Mouse (Mus musculus) c-Kit-positive CD71-negative TER-119-negative erythroid progenitor cells, embryonic 14.5 days (primary cell): ENCODE data around the gene Nfkb2.
A peak's percentile ranks its signal among the peaks of the same experiment; 100 is the strongest.

Source experiments
- DNase-seq: peaks from one replicate; pipeline ENCODE4 v3.0.0-alpha.2; 2013; ENCODE audit warnings: low read depth

Gene Nfkb2

GRCm38 (mm10) chr19:46308706-46309435 lies 4.8 kb downstream of the Nfkb2 start:
- DNase-seq: peak; percentile 87

GRCm38 (mm10) chr19:46309651-46310305 lies 5.7 kb downstream of the Nfkb2 start:
- no peak for DNase-seq

- DNase-seq: no peak
Measured at GRCm38 (mm10) chr19:46310312-46310865, 6.3 kb downstream of the Nfkb2 start.

GRCm38 (mm10) chr19:46311341-46311740 lies 7.2 kb downstream of the Nfkb2 start:
- no peak for DNase-seq

- no peak for DNase-seq
Measured at GRCm38 (mm10) chr19:46312566-46312965, 8.4 kb downstream of the Nfkb2 start.

DNA sequence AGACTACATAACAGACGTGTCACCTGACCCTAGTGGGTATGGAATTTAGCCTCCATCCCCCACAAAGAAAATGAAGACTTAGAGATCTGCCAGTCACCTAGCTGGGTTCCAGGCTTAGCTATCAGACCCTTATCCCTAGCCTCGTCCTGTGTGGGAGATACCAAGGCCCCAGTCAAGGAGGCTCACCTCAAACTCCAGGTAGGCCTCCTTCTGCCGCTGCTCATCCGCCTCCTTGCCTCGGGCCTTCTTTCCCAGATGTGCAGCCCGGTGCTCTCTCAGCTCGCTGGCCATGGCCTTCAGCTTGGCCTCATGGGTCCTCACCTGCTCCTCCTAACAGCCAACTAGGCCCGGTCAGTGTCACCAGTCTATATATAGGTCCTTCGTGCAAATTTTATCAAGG lies 9.0 kb downstream of the Nfkb2 start:
- no peak for DNase-seq

DNA sequence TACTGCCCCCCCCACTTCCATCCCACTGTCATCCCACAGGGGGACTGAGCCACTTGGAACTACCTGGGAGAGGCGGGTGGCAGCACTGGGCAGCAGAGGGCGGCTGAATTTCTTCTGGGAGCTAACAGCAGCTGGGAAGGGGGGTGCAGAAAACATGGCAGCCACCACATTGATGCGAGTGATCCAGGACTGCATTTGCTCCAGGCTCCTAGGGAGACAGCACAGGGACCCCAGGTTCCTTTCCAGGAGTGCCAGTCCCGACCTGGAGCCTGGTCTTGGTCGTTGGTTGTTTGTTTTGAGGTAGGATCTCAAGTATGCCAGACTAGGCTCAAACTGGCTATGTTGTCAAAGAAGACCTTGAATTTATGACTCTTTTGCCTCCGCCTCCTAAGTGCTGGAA lies 9.5 kb downstream of the Nfkb2 start:
- no peak for DNase-seq

DNA sequence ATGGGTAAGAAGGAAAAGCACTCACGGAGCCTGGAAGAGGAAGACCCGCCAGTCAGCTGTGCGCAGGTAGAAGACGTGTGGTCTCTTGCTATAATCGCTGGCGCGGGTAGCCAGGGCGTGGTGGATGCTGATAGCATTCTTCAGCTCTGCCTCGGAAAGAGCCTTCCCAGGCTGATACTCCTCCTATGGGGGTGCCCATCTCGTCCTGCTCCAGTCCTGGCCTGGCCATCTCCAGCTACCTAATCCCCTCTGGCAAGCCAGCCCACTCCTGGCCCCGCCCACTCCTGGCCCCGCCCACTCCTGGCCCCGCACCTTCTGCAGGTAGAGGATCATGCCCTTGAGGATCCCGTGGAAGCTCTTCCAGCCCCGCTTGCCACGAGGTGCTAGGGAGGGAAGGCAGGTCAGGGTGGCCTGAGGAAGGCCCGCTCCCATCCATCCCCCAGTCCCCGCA lies 10.1 kb downstream of the Nfkb2 start:
- DNase-seq: no peak

- DNase-seq: no peak
Measured at GRCm38 (mm10) chr19:46314872-46315742, 11.0 kb downstream of the Nfkb2 start.

DNA sequence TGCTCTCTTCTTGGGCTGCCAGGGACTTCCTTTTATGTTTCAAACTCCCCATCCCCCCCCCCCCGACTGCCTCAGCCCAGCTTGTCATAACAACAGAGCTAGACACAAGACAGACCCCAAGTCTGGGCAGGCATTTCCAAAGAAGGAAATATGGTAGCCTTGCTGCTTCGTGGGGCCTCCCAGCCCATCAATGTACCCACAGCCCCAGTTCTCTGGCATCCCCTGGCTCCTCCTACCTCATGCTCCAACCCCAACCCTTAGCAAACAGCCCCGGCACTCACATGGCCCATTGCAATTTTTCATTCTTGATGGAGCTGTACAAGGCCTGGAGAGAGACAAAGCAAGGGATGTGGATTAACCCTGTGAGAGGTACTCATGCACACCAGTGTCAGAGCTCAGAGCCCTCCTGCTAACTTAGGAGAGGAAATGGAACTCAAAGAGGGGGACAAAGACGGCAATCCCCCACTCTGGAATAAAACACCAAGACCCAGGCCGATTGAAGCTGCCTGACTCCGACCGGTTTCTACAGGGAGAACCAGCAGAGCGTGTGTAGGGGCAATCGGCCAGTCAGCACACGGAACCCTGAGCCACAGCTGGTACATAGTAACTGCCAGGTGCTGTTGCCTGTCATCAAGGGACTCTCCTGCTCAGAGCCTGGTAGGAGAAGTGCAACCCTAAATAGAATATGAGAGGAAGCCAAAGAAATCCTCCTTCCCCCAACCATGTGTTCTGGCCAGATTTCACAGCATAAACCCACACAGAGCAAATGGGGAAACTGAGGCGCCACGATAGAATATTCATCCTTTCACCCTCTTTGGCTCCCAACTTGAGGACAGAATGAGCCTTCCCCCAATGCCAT lies 11.9 kb downstream of the Nfkb2 start:
- no peak for DNase-seq

DNA sequence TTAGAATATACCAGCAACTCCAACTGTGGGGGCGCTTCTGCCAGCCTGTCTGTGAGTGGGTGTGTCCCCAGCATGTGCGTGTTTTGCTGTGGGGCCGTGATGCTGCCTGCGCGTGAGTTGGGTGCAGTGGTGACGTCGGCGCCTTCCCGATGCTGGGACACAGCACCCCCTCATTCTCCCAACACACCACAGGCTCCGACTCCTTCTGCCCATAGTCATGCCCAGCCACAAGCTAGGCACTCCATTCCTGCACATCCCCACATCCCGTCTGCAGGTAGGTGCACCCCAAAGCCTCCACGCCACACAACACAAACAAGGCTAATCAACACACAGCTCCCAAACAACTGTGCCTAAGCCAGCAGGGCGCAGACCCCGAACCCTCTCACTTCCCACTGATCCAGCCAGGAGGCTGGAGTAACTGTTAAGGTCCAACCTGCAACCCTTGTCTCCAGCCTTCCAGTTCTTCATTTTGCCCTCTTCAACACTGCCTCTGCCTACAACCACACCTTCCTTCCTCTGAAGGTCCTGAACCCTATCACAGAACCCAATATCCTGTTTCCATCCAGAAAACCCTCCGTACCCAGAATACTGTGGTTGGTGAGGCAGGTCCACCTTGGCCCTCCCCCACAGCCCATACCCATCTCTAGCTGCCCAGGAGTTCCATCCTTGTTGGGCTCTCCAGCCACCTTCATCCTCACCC lies 12.9 kb downstream of the Nfkb2 start:
- no peak for DNase-seq

DNA sequence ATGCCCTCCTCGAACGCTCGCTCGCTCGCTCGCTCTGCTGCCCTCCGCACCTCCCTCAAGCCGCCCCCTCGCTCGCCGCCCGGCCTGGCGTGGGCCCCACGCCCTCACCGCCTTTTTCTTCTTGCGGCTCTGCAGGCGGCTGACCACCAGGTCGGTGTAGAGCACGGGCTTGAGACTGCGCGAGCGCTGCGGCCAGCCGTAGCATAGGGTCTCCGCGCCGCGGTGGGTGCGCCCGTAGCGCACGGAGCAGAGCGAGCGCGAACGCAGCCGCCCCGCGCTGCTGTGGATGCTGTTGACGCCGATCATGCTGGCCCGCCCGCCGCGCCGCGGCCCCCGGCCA lies 13.4 kb downstream of the Nfkb2 start:
- DNase-seq: no peak

GRCm38 (mm10) chr19:46318031-46318471 lies 13.9 kb downstream of the Nfkb2 start:
- DNase-seq: no peak

- DNase-seq: no peak
Measured at GRCm38 (mm10) chr19:46318586-46319378, 14.7 kb downstream of the Nfkb2 start.

DNA sequence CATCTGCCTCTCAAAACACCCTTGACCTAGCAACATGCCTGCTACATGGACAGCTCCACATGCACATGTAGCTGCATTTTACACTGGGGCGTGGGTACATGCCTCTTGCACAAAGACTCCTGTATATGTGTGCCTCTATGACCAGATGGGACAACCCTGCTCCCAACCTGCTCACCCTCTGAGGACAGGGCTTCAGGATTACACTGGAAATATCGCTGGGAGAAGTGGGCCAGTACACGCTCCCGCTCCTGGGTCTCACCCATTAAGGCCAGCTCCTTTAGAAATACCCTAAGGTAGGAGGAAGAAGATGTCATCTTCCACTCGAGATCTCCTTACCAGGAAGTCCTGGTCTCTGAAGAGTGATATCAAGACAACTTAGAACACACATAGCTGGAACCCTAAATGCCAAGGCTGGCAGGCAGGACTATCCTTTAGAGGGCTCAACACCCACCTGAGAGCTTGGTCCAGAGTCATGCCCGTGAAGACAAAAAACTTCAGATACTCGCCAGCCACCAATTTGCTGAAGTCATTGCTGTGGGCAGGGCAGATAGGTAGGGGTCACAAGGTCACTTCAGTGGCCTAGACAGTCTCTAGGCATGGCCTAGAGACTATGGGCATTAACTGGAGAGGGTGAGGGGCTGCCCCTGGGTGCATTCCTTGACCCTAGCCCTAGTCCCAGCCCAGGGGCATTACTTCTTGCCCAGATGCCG lies 16.1 kb downstream of the Nfkb2 start:
- no peak for DNase-seq

DNA sequence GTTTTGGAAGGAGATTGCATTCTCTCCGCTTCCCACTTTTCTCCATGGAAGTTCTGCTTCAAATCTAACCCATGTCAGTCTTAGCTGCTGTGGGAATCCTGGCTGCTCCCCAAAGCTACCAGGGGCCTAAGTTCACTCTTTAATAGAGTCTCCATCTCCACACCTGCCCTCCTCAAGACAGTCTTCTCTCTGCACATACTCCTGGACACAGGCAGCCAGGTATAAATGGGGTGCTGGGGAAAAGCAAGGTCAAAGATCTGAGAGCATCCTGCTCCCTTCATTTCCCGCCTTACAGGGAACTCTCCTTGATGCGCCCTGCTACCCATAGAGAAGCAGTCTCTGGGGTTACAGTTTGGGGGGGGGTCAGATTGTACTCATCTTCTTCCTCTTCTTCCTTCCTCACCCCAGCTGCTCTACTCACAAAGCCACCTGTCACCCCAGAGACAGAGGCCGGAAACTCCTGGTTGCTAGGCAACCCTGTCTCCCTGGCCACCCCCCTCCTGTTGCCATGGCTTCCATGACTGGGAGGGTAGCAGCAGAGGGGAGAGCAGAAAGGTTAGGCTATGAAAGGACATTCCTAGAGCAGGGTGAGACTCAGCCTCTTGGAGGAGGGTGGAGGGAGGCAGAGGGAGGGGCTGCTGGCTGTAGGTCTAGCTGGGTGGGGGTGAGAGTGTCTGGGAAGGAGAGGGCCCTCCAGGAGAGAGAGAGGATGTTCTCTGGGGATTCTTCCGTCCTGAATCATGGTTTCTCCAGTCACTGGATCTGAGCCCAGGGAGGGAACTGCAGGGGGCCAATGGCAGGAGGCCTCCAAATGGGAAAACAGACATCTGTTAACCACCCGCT lies 17.2 kb downstream of the Nfkb2 start:
- no peak for DNase-seq

DNA sequence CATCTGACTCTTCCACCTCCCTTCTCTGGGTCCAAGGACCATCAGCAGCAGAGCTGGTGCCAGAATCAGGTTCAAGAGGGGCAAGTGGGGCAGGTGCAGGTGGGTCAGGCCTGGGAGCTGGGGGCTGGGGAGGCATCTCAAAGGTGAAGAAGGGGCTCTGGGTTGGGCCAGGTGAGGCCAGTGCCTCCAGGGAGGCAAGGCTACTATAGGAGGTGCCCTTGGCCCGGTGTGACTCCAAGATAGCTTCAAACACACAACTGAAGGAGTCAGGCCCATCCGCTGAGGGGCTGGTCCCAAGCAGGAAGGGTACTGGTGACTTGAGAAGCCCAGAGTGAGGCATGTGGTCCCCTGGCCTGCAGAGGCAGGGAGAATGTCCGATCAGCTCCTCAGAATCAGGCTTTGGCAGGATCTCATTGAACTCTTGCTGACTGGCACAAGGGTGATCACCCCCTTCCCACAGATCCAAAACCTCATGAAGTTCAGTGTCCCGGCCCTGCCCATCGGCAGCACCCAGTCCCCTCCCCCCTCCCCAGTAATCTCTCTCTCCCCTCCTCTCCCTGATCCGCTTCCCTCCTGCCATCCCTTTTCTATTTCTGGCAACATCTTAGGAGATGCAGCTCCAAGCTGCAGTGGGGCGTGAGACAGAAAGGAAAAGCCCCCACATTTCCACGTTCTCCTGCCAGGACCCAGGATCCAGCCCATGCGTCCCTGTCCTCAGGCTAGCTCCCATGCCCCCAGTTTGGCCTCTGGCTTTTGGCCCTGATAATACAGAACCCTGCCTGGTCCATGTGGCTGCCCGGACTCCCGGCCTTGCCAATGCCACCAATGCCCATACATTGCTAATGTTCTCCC lies 18.2 kb downstream of the Nfkb2 start:
- no peak for DNase-seq
